Mouse (Mus musculus) C2C12 (cell line): ENCODE measurements around the gene Fxr1. TPM values are rescaled to one million over a fixed set of nuclear protein-coding genes. Genes with fewer than 3 reads are reported as not detected.
A peak's percentile ranks its signal among the peaks of the same experiment; 100 is the strongest.
"Not testable (repeated sequence)": the region's sequence is repeated elsewhere in the genome, so short reads cannot be mapped to it uniquely, and the experiment has no call there.

Source experiments
- H3K27me3 ChIP-seq: one replicate; pipeline ENCODE4 v1.6.1; 2011; ENCODE audit not compliant: control insufficient read depth, insufficient read depth, insufficient read length
- H3K36me3 ChIP-seq: one replicate; pipeline ENCODE4 v1.6.1; 2011; ENCODE audit not compliant: control insufficient read depth, insufficient read depth
- H3K4me3 ChIP-seq: one replicate; pipeline ENCODE4 v1.5.1; 2011; ENCODE audit warnings: mild to moderate bottlenecking, control low read depth; ENCODE audit not compliant: poor library complexity, insufficient read depth, severe bottlenecking
- H3K79me2 ChIP-seq: one replicate; pipeline ENCODE4 v1.6.1; 2011; ENCODE audit not compliant: control insufficient read depth, insufficient read depth
- H3K79me3 ChIP-seq: one replicate; pipeline ENCODE4 v1.6.1; 2011; ENCODE audit warnings: low read depth, control low read depth
- H3ac ChIP-seq: one replicate; pipeline ENCODE3; 2011; ENCODE audit warnings: low read depth; ENCODE audit not compliant: control insufficient read depth, insufficient read length
- CEBPB ChIP-seq: IDR thresholded peaks from one replicate; pipeline ENCODE4 v1.6.1; 2011; ENCODE audit warnings: low read depth, mild to moderate bottlenecking, control low read depth, moderate library complexity
- CTCF ChIP-seq: IDR thresholded peaks from one replicate; pipeline ENCODE4 v1.5.1; 2011; ENCODE audit not compliant: control insufficient read depth, insufficient read depth, insufficient read length
- FOSL1 ChIP-seq: IDR thresholded peaks from one replicate; pipeline ENCODE4 v1.8.0; 2011; ENCODE audit warnings: mild to moderate bottlenecking, low read length; ENCODE audit not compliant: poor library complexity, insufficient read depth, severe bottlenecking
- MAX ChIP-seq: IDR thresholded peaks from one replicate; pipeline ENCODE4 v1.6.1; 2011; ENCODE audit warnings: mild to moderate bottlenecking, control low read depth
- MYOD1 ChIP-seq: IDR thresholded peaks from one replicate; pipeline ENCODE4 v1.6.1; 2011; ENCODE audit warnings: low read depth; ENCODE audit not compliant: control insufficient read depth, insufficient read length
- MYOG ChIP-seq: IDR thresholded peaks from one replicate; pipeline ENCODE4 v1.6.1; 2011; ENCODE audit not compliant: control insufficient read depth, insufficient read length; ENCODE audit errors: extremely low read depth
- USF1 ChIP-seq: IDR thresholded peaks from one replicate; pipeline ENCODE4 v1.6.1; 2011; ENCODE audit warnings: low read depth, mild to moderate bottlenecking, control low read depth, moderate library complexity
- polyA plus RNA-seq: library from polyadenylated mRNA; unstranded; fragments of >200 nt; fragmentation: generic; extraction: Trizol; gene quantifications from one replicate; pipeline ENCODE4 v1.2.1, GENCODE M21; 2012; ENCODE audit warnings: missing spikeins

Gene Fxr1
- polyA plus RNA-seq, 1 experiment = 33.9 TPM

GRCm38 (mm10) chr3:34030601-34031000 lies 10.9 kb downstream of the Fxr1 start:
- peaks cover 97% of the 10 kb centered on the region for H3K79me3 ChIP-seq
- TF ChIP-seq MAX = no peak
- TF ChIP-seq CEBPB = no peak
- no peak for TF ChIP-seq CTCF
- no peak for TF ChIP-seq USF1
- no peak for TF ChIP-seq MYOD1
- no peak overlapping the region for H3ac ChIP-seq
- peaks cover 11% of the 10 kb centered on the region for H3K36me3 ChIP-seq
- no peak overlapping the region for H3K4me3 ChIP-seq
- H3K27me3 ChIP-seq = no peaks in the 10 kb centered on the region
- H3K79me2 ChIP-seq = peaks cover 100% of the 10 kb centered on the region

- Histone ChIP-seq H3K4me3 (no peak overlapping the region), H3K79me3 (peaks cover 99% of the 10 kb centered on the region), H3K36me3 (peaks cover 11% of the 10 kb centered on the region), H3K79me2 (peaks cover 100% of the 10 kb centered on the region), H3K27me3 (no peaks in the 10 kb centered on the region), H3ac (no peak overlapping the region)
- no peak for TF ChIP-seq CEBPB
- no peak for TF ChIP-seq USF1
- no peak for TF ChIP-seq MAX
- no peak for TF ChIP-seq FOSL1
- no peak for TF ChIP-seq CTCF
- TF ChIP-seq MYOD1 = no peak
- no peak for TF ChIP-seq MYOG
These were observed 14.1 kb downstream of the Fxr1 start for GRCm38 (mm10) chr3:34033720-34034364.

GRCm38 (mm10) chr3:34034803-34035202 lies 15.1 kb downstream of the Fxr1 start:
- Histone ChIP-seq H3K79me2 (peaks cover 100% of the 10 kb centered on the region), H3K79me3 (peaks cover 99% of the 10 kb centered on the region), H3K36me3 (peaks cover 15% of the 10 kb centered on the region), H3ac (no peak overlapping the region), H3K27me3 (no peaks in the 10 kb centered on the region), H3K4me3 (no peak overlapping the region)
- TF ChIP-seq CEBPB = no peak
- no peak for TF ChIP-seq FOSL1
- no peak for TF ChIP-seq MAX
- TF ChIP-seq MYOD1 = no peak
- TF ChIP-seq CTCF = no peak
- no peak for TF ChIP-seq USF1
- TF ChIP-seq MYOG = no peak

- H3K27me3 ChIP-seq = no peaks in the 10 kb centered on the region
- peaks cover 100% of the 10 kb centered on the region for H3K79me2 ChIP-seq
- peaks cover 17% of the 10 kb centered on the region for H3K36me3 ChIP-seq
- H3K79me3 ChIP-seq = peaks cover 99% of the 10 kb centered on the region
- TF ChIP-seq CEBPB (no peak), MYOG (no peak), MYOD1 (no peak), FOSL1 (no peak), CTCF (no peak), MAX (no peak)
- H3K4me3 ChIP-seq = no peak overlapping the region
- no peak overlapping the region for H3ac ChIP-seq
These were observed 16.0 kb downstream of the Fxr1 start for GRCm38 (mm10) chr3:34035706-34036105.

- Histone ChIP-seq H3K79me3 (peaks cover 78% of the 10 kb centered on the region), H3K36me3 (peaks cover 66% of the 10 kb centered on the region), H3ac (no peak overlapping the region), H3K4me3 (no peak overlapping the region), H3K27me3 (no peaks in the 10 kb centered on the region), H3K79me2 (peaks cover 84% of the 10 kb centered on the region)
- TF ChIP-seq CTCF (no peak), MYOD1 (peak; percentile 21), MYOG (no peak), CEBPB (no peak)
These were observed 22.2 kb downstream of the Fxr1 start for GRCm38 (mm10) chr3:34041990-34042389.

GRCm38 (mm10) chr3:34062352-34062751 lies 42.6 kb downstream of the Fxr1 start:
- Histone ChIP-seq H3K4me3 (no peak overlapping the region), H3K79me2 (no peaks in the 10 kb centered on the region), H3ac (no peak overlapping the region), H3K36me3 (peaks cover 97% of the 10 kb centered on the region), H3K79me3 (peaks cover 2% of the 10 kb centered on the region), H3K27me3 (no peaks in the 10 kb centered on the region)
- TF ChIP-seq MAX = no peak
- TF ChIP-seq FOSL1 = no peak
- TF ChIP-seq MYOG = no peak
- no peak for TF ChIP-seq CTCF
- no peak for TF ChIP-seq CEBPB
- TF ChIP-seq USF1 = no peak
- TF ChIP-seq MYOD1 = no peak

GRCm38 (mm10) chr3:34068943-34069342 lies 49.2 kb downstream of the Fxr1 start:
- peaks cover 98% of the 10 kb centered on the region for H3K36me3 ChIP-seq
- H3K79me3 ChIP-seq, H3K79me2 ChIP-seq, H3K27me3 ChIP-seq, H3ac ChIP-seq, H3K4me3 ChIP-seq: not testable (repeated sequence)
